Mouse (Mus musculus): ENCODE results near the gene Kcnh4. TPM values are rescaled to one million over a fixed set of nuclear protein-coding genes. Genes with fewer than 3 reads are reported as not detected.

The Kcnh4 gene
- total and polyA plus RNA-seq, 3 experiments, result 0.28 to 0.45 (median 0.32) TPM

GRCm38 (mm10) chr11:100762831-100763230 is 3.1 kb upstream of the Kcnh4 start, which contains the start of gene Hcrt:
Gene Hcrt (minus strand): TSS chr11:100762931.
- DNase-seq, result no peak

DNA sequence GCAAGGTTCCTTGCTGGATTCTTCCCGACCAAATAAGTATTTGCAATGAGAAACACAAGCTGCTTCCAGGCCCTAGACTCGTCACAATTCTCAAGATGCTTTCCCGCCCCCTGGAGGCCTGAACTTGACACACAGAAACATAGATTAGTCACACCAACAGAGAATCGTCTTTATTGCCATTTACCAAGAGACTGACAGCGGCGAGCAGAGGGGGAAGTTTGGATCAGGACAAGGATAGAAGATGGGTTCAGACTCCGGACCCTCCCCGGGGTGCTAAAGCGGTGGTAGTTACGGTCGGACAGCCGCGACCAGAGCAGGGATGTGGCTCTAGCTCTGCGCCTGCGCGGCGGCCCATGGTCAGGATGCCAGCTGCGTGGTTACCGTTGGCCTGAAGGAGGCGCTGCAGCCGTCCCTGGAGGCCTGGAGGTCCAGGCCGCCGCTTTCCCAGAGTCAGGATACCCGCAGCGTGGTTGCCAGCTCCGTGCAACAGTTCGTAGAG is 1.9 kb upstream of the Kcnh4 start:
- peak; percentile 92 for DNase-seq

DNA sequence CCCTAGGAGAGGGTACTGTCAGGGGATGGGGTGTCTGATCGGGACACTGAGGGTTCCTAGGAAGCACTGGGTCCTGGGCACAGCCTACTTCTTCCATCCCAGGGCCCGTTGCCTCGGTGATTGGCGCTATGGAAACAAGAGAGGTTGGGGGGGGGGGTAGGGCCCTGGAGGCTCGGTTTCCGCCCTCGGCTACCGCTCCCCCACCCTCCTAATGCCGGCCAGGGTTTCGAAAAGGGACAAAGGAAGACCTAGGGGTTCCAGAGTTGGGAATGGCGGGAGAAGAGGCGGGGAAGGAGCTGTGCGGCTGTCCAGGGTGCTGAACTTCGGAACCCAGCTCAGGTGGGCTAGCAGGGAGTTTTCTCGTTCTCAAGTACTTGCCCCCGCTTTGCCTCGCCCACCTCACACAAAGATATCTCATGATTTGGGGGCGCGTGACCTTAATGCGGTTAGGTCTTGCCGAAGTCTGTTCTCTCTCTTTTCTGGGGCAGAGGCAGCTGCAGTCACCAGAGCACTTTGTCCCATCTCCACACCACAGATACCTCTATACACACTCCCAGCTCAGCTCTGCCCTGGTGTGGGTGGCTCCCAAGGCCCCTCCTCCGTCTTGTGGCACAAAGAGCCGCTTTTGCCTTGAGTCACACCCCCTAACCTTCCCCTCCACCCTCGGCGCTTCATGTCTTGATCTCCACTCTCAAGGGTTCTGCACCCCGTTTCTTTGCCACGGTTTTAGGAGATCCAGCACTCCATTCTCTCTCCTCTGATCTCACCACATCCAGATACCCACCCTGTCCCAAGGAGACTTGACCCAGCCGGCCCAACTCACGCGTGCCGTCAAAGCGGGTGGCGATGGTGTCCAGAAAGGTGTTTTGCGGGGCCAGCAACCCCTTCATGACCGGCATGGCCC is 783 bp downstream of the Kcnh4 start:
- DNase-seq, result peak; percentile 54

GRCm38 (mm10) chr11:100757566-100757965 is 2.2 kb downstream of the Kcnh4 start:
- no peak for DNase-seq

DNA sequence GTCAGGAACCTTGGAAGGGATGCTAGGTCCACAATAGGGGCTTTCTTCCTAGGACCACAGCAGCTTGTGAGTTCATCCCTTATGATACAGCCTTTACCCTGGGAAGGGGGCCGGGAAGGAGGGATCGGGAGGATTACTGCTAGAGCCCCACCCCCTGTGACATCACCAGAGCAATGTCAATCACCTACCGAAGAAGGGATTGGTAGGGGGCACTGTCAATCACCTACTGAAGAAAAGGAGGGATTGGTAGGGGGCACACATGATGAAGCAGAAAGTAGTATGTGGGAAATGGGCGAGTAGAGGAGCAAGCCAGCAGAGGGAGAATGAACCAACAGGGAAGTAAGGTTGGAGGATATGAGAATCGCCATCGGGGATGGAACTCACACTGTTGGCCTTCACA is 3.3 kb downstream of the Kcnh4 start:
- DNase-seq, result no peak

DNA sequence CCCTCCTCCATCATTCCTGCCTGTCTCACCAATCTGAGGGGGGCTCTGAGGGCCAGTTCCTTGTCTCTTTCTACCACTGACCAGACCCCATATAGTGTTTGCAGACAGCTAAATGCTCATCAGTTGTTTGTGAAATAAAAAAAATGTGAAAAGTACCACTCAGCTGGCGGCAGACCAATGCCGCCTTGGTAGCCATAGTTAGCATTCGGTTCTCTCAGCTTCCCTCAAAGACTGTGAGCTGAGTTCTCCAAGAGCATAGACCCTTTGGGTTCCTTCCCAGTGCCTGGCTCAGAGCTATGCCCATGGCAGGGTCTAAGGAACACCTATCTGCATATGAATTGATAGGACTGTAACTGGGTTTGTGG is 5.1 kb downstream of the Kcnh4 start:
- no peak for DNase-seq

- no peak for DNase-seq
Observed at GRCm38 (mm10) chr11:100754021-100754692, 5.6 kb downstream of the Kcnh4 start.

GRCm38 (mm10) chr11:100752294-100752693 is 7.4 kb downstream of the Kcnh4 start:
- DNase-seq, result no peak

DNA sequence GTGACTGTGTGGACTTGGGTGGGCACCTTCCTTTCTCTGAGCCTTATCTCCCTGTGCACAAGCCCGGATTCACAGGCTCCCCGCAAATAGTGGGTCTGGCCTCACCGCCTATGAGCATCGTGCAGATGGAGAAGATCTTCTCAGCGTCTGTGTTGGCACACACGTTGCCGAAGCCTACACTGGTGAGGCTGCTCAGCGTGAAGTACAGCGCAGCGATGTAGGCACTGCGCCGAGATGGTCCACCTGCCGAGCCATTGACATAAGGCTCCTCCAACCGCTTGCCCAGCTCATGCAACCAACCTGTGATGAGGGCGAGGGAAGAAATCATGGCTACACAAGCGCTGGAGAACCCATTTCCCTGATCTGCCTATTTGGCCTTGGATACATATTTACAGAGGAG is 9.6 kb downstream of the Kcnh4 start:
- DNase-seq, result no peak

GRCm38 (mm10) chr11:100749469-100749868 is 10.3 kb downstream of the Kcnh4 start:
- DNase-seq, result no peak

DNA sequence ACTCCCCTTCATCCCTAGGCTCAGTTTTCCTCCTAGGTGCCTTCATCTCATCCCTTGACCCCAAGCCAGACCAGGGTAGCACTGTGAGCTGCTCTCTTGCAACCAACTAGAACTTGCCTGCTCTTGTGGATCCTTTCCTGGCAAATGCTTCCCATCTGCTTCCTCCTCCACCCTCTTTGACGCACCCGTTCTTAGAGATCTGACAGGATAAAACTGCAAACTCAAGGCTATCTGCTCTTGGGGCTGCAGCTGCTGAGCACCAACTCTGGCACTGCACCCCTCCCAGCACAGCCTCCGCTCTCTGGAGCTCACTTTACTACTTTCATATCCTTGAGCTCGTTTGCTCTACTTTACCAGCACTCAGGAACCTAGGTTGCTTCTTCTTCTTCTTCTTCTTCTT is 11.1 kb downstream of the Kcnh4 start:
- DNase-seq, result no peak

DNA sequence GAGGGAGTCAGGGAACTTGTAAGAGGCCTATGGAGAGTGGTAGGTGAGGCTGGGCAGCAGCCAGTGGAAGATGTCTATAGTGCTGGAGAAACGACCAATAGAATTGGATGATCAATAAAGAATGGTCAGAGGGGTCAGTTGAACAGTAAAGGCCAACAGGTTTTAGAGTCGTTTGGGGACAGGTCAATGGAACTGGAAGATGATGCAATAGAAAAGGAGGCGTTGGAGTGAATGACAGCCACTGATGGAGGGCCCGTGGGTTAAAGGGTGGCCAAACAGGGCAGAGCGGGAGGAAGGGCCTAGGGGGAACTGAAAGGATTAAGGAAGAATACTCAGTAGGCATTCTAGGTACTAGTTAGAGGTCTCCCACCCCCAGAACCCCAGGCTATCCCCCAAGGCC is 12.6 kb downstream of the Kcnh4 start:
- DNase-seq, result no peak

- DNase-seq, result no peak
Observed at GRCm38 (mm10) chr11:100746546-100746945, 13.2 kb downstream of the Kcnh4 start.

DNA sequence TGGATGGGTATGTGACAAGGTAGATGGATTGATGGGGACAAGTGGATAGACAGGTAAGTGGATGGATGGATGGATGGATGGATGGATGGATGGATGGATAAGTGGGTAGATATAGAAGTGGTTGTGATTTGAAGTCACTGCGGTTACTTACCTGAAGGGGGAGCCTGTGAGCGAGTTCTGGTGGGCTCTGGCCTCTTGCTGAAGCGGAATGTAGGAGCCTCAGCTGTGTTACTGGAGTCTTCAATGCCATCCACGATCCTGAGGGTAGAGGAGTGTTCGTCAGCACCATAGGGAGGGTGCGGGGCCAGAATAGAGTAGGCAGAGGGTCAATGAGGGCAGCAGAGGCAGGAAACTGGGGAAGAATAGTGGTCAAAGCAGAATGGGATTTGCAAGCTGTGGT is 14.7 kb downstream of the Kcnh4 start:
- peak; percentile 54 for DNase-seq

DNA sequence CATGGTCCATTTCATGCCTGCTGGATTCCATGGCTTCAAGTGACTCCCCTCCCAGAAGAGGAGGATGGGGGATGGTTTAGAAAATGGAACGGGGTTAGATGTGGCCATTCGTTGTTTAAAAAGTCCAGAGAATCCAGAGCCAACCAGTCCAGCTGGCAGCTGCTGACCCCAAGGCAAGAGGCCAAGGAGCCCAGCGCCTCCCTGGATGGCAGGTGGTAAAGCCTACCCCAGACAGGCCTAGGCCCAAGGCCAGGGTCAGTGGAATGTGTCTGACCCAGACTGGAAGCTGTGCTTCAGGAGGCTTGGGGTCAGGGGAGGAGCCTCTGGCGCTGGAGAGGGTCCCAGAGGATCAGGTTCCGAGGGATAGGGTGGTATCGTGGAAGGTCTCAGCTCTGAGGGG is 18.4 kb downstream of the Kcnh4 start:
- DNase-seq, result peak; percentile 47

GRCm38 (mm10) chr11:100738749-100739148 is 21.0 kb downstream of the Kcnh4 start:
- no peak for DNase-seq

GRCm38 (mm10) chr11:100738066-100738604 is 21.6 kb downstream of the Kcnh4 start, which contains the start of gene Rab5c:
Gene Rab5c (minus strand): TSS chr11:100738215.
- peak; percentile 100 for DNase-seq

- DNase-seq, result peak; percentile 41
Observed at GRCm38 (mm10) chr11:100737105-100737733, 22.5 kb downstream of the Kcnh4 start.

DNA sequence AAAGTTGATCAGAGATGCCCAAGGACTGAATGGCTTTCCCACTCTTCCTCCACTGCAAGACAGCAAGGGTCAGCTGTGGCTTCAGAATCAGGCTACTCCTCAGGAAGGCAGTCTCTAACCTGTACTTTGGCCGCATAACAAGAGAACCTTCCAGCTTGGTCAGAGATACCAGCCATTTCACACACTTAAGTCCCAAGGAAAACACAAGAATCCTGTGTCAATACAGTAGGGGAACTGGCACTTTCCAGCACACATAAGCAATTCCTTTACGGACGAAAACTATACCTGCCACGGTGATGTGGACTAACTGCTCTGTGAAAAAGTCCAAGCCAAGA is 23.0 kb downstream of the Kcnh4 start:
- no peak for DNase-seq

DNA sequence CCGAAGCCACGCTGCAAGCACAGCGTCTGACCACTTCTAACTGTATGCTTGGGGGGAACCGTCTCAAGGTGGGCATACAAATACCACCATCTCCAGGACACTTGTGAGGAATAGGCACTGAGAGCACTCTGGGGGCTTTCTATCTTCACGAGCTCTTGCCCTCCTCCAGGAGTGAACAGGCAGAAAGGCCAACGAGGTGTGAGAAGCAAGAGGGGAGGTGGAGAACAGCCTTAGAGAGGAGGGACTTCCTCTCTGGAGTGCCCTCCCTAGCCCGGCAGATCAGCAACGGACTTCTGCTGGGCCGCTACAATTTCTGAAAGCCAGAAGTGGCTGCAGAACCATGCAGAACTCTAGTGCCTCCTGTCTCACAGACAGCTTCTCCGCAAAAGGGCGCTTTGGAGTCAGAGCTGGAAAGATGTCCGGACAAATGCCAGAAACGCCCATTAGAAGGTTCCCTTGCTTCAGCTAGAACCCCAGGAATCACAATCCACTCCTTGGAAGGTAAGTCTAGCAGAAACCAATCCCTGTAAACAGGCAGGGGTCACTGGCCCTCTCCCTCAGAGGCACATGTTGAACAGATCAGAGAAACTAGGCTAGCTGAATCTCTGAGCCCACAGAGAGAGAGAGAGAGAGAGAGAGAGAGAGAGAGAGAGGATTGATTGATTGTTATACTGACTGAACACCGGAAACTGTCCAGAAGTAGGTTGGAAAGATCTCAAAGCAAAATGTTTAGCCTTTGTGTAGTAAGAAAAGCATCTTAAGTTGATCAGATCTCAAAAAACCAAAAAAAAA is 23.6 kb downstream of the Kcnh4 start:
- DNase-seq, result no peak

- no peak for DNase-seq
Observed at GRCm38 (mm10) chr11:100735134-100735865, 24.4 kb downstream of the Kcnh4 start.
